Mouse (Mus musculus): ENCODE measurements around the gene Taar3. TPM values are rescaled to one million over a fixed set of nuclear protein-coding genes. Genes with fewer than 3 reads are reported as not detected.

The Taar3 gene
- total RNA-seq, 1 experiment from 2014 or later: not detected

- ATAC-seq (ENCODE audit: extremely low read depth, insufficient number of reproducible peaks, low FRiP score, poor library complexity, severe bottlenecking): no peak
Observed at GRCm38 (mm10) chr10:23985546-23985945, 36.2 kb downstream of the Taar3 start, which contains the start of gene Taar6. Gene Taar6, minus strand, starts transcription at chr10:23985646.

GRCm38 (mm10) chr10:23986419-23986818, 37.1 kb downstream of the Taar3 start:
- ATAC-seq (ENCODE audit: extremely low read depth, insufficient number of reproducible peaks, low FRiP score, poor library complexity, severe bottlenecking): no peak

GRCm38 (mm10) chr10:23993381-23993780, 44.0 kb downstream of the Taar3 start, which contains the start of gene Taar7a:
Gene Taar7a, minus strand, starts transcription at chr10:23993481.
- ATAC-seq (ENCODE audit: extremely low read depth, insufficient number of reproducible peaks, low FRiP score, poor library complexity, severe bottlenecking): no peak

GRCm38 (mm10) chr10:23999639-24000038, 50.3 kb downstream of the Taar3 start, which contains the start of gene Taar7b:
Gene Taar7b, plus strand, starts transcription at chr10:23999939.
- ATAC-seq (ENCODE audit: extremely low read depth, insufficient number of reproducible peaks, low FRiP score, poor library complexity, severe bottlenecking): no peak

Other genes starting within 250 kb of the Taar3 start
- gene Rps12, start 162.3 kb upstream of the Taar3 start, total RNA-seq (2017): 830 and 867 TPM in 2 replicates
- gene Slc18b1, start 152.6 kb upstream of the Taar3 start, total RNA-seq (2017): not detected in 2 replicates
- 83.7 and 93.7 TPM in 2 replicates for gene Vnn3, start 98.1 kb upstream of the Taar3 start, total RNA-seq (2017)
- 0.86 TPM in 1 of 2 replicates, not detected in the other for gene Vnn1, start 54.9 kb upstream of the Taar3 start, total RNA-seq (2017)
- gene Taar1, start 29.2 kb upstream of the Taar3 start, total RNA-seq (2017): not detected in 2 replicates
- 0.61 TPM in 1 of 2 replicates, not detected in the other for gene Taar2, start 11.0 kb upstream of the Taar3 start, total RNA-seq (2017)
- not detected in 2 replicates for gene Taar4, start 10.9 kb downstream of the Taar3 start, total RNA-seq (2017)
- gene Taar5, start 21.1 kb downstream of the Taar3 start, total RNA-seq (2017): not detected in 2 replicates
- gene Taar6, start 36.1 kb downstream of the Taar3 start, total RNA-seq (2017): not detected in 2 replicates
- gene Taar7a, start 43.9 kb downstream of the Taar3 start, total RNA-seq (2017): not detected in 2 replicates
- gene Taar7b, start 50.4 kb downstream of the Taar3 start, total RNA-seq (2017): not detected in 2 replicates
- gene Taar7d, start 77.7 kb downstream of the Taar3 start, total RNA-seq (2017): not detected in 2 replicates
- not detected in 2 replicates for gene Taar7e, start 88.1 kb downstream of the Taar3 start, total RNA-seq (2017)
- gene Taar7f, start 100.0 kb downstream of the Taar3 start, total RNA-seq (2017): not detected in 2 replicates
- gene Taar8a, start 126.9 kb downstream of the Taar3 start, total RNA-seq (2017): not detected in 2 replicates
- gene Taar8b, start 142.7 kb downstream of the Taar3 start, total RNA-seq (2017): not detected in 2 replicates
- not detected in 2 replicates for gene Taar8c, start 152.4 kb downstream of the Taar3 start, total RNA-seq (2017)
- not detected in 2 replicates for gene Taar9, start 160.0 kb downstream of the Taar3 start, total RNA-seq (2017)
- 95.9 and 112 TPM in 2 replicates for gene Stx7, start 199.7 kb downstream of the Taar3 start, total RNA-seq (2017)

All from neutrophil, adult 5-6 weeks (primary cell).